In the genomic region with DNA sequence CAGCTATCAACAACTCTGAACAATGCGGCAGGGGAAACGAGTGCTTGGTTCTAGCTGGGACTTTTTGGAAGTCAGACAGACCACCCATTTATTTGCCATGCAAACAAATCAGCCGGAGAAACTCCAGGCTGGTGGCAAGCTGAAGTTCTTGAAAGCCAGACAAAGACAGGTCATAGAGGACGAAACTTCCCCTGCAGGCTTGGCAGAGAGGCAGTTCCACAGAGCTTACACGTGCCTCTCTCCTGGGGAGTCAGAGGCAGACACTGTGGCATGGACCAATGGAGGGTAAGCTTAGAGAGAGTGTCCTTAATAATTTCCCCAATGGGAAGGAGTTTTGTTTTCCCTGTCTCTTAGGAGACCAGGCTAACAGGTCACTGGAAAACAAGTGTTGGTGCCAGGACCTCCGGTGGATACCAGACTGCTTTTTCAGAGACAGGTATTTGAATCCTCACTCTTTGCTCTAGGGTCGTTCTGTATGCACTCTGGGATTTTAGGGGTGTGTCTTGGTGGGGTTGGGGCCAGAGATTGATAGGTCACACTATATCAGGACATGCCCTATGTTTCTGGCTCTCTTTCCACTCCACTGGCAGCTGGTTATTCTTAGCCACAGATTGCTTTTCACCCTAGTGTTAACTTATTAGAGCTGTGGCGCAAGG, we compare ENCODE assay signal across 8 mouse cellular contexts. TPM values are rescaled to one million over a fixed set of nuclear protein-coding genes. Genes with fewer than 3 reads are reported as not detected.
A peak's percentile ranks its signal among the peaks of the same experiment; 100 is the strongest.
DNase-seq lines count a peak whose midpoint lies in the region; ATAC-seq lines count a peak whose summit lies in the region.

A gene (plus strand): TSS at position 356 of the 656 bp plus-strand sequence.

- 0 out of 2 replicates have a peak, but pooled peaks have one; percentile 35 for ATAC-seq in frontal cortex, adult (ENCODE audit: low TSS enrichment)
- no peak for ATAC-seq in megakaryocyte progenitor cell, adult 5-6 weeks (replicated peaks; ENCODE audit: poor library complexity)

- intact Hi-C loops in gastrocnemius, postnatal 36 days (cut with DNase I): no loop called here

- DNase-seq in frontal cortex, postnatal 14 days (ENCODE audit: low spot score in 2 of 2): no peak
- peak; percentile 7 to 33 for DNase-seq in adrenal gland, postnatal 36 days
- peak; percentile 29 to 45 for DNase-seq in gastrocnemius, postnatal 36 days
- DNase-seq in kidney, postnatal 10 days: peak; percentile 65
- DNase-seq in lung, postnatal 36 days: peak; percentile 71
- DNase-seq in thymus, postnatal 0 days (ENCODE audit: low spot score): no peak

RNA-seq across cellular contexts. Expression of the gene that starts here (rescaled TPM):
- total RNA-seq in adrenal gland, postnatal 36 days (2021): 10 to 100 TPM; 10.7 to 11.8 TPM
- 10 to 100 TPM; 20.2 to 25.9 TPM for total RNA-seq in gastrocnemius, postnatal 36 days (2021)
- total RNA-seq in megakaryocyte progenitor cell, adult 5-6 weeks (2015): not detected in 2 replicates
- total RNA-seq in megakaryocyte progenitor cell, adult 5-6 weeks (2017): not detected in 2 replicates
- polyA plus RNA-seq in thymus, postnatal 0 days (2015; fragmentation: Nextera tagmentation; extraction: Ambion mirVana): 0.04 and 0.12 TPM in 2 replicates

Comparison
In these comparisons a context has a peak if more than half of its experiments do, and no peak if none do; other contexts are left out.
1. RNA of the gene that starts here (total RNA-seq): 20.2 to 25.9 TPM in gastrocnemius, postnatal 36 days and 10.7 to 11.8 TPM in adrenal gland, postnatal 36 days; not detected in megakaryocyte progenitor cell, adult 5-6 weeks; every median in the first group is over 10 times any median in the second.
2. DNase-seq: peak in adrenal gland, postnatal 36 days (2 of 2), gastrocnemius, postnatal 36 days (2 of 2), kidney, postnatal 10 days (single experiment) and lung, postnatal 36 days (single experiment); none in frontal cortex, postnatal 14 days (0 of 2) and thymus, postnatal 0 days (single experiment).